Mouse (Mus musculus) forebrain, embryonic 12.5 days (tissue): ENCODE measurements at regions not wholly inside any gene's neighbourhood (a gene's known extent, or its start where the extent isn't known, plus 50 kb on each side); places are given as distances from the start of the nearest gene placed in this dataset.
"Not testable (repeated sequence)": the region's sequence is repeated elsewhere in the genome, so short reads cannot be mapped to it uniquely, and the experiment has no call there.

Experiments used
- ATAC-seq: fragments of 200-750 bp; cut with Nextera tagmentation; 2 replicates; pipeline ENCODE4 v1.8.0; 2017; ENCODE audit warnings: moderate TSS enrichment; ENCODE audit not compliant: low FRiP score
- H3K27ac ChIP-seq: fragments of 300-500 bp; sonication (generic); 2 replicates; pipeline ENCODE4 v1.5.1; 2016; ENCODE audit warnings: mild to moderate bottlenecking
- H3K27me3 ChIP-seq: fragments of 300-500 bp; sonication (generic); 2 replicates; pipeline ENCODE4 v1.6.1; 2016; ENCODE audit warnings: mild to moderate bottlenecking
- H3K36me3 ChIP-seq: fragments of 300-500 bp; sonication (generic); replicated peaks from 2 replicates; pipeline ENCODE4 v1.6.1; 2016; ENCODE audit warnings: mild to moderate bottlenecking
- H3K4me1 ChIP-seq: fragments of 300-500 bp; sonication (generic); 2 replicates; pipeline ENCODE4 v1.6.1; 2016
- H3K4me2 ChIP-seq: fragments of 300-500 bp; sonication (generic); 2 replicates; pipeline ENCODE4 v1.6.1; 2016; ENCODE audit warnings: mild to moderate bottlenecking, moderate library complexity
- H3K4me3 ChIP-seq: fragments of 300-500 bp; sonication (generic); replicated peaks from 2 replicates; pipeline ENCODE4 v1.5.1; 2016; ENCODE audit warnings: mild to moderate bottlenecking
- H3K9ac ChIP-seq: fragments of 300-500 bp; sonication (generic); 2 replicates; pipeline ENCODE4 v1.6.1; 2016; ENCODE audit warnings: mild to moderate bottlenecking
- H3K9me3 ChIP-seq: fragments of 300-500 bp; sonication (generic); 2 replicates; pipeline ENCODE4 v1.6.1; 2016
- WGBS: fragments of 180-500 bp; shearing (Covaris S2); methylation state at CpG from one replicate; pipeline ENCODE4 v1.1.7; 2016; 5-methylcytosine and 5-hydroxymethylcytosine counted together

- ATAC-seq: no peak
- no peak overlapping the region for H3K4me3 ChIP-seq
- no peak overlapping the region for H3K9ac ChIP-seq
- no peaks in the 10 kb centered on the region for H3K36me3 ChIP-seq
- H3K9me3 ChIP-seq: 0 out of 2 replicates have a peak, but pooled peaks cover 3% of the 10 kb centered on the region
- H3K4me2 ChIP-seq: no peak overlapping the region
- WGBS: 63% methylated on average over 5 of the region's 5 CpGs
- no peak overlapping the region for H3K27ac ChIP-seq
- H3K4me1 ChIP-seq: no peaks in the 10 kb centered on the region
- H3K27me3 ChIP-seq: no peaks in the 10 kb centered on the region
Measured at GRCm38 (mm10) chr13:6829346-6829745, 180.8 kb upstream of the Pfkp start.

- not testable (repeated sequence) for H3K9me3 ChIP-seq, H3K4me2 ChIP-seq, H3K4me3 ChIP-seq, H3K27me3 ChIP-seq, H3K27ac ChIP-seq, H3K4me1 ChIP-seq, ATAC-seq, H3K9ac ChIP-seq, H3K36me3 ChIP-seq
- WGBS: 72% methylated on average over 8 of the region's 8 CpGs
Measured at GRCm38 (mm10) chr13:6828601-6829330, 180.2 kb upstream of the Pfkp start.

GRCm38 (mm10) chr13:6802243-6803157 lies 153.9 kb upstream of the Pfkp start:
- ATAC-seq: no peak
- WGBS: 73% methylated on average over 5 of the region's 5 CpGs
- H3K9ac ChIP-seq: no peak overlapping the region
- no peak overlapping the region for H3K27ac ChIP-seq
- H3K4me1 ChIP-seq: no peaks in the 10 kb centered on the region
- H3K4me2 ChIP-seq: no peak overlapping the region
- no peak overlapping the region for H3K4me3 ChIP-seq
- H3K27me3 ChIP-seq: no peaks in the 10 kb centered on the region
- no peaks in the 10 kb centered on the region for H3K36me3 ChIP-seq
- no peaks in the 10 kb centered on the region for H3K9me3 ChIP-seq

- Histone ChIP-seq H3K9me3 (no peaks in the 10 kb centered on the region), H3K9ac (no peak overlapping the region), H3K4me2 (no peak overlapping the region), H3K4me1 (no peaks in the 10 kb centered on the region), H3K36me3 (no peaks in the 10 kb centered on the region), H3K27me3 (no peaks in the 10 kb centered on the region), H3K4me3 (no peak overlapping the region), H3K27ac (no peak overlapping the region)
- no peak for ATAC-seq
- WGBS: 77% methylated on average over 6 of the region's 6 CpGs
Measured at GRCm38 (mm10) chr13:6767936-6768588, 119.5 kb upstream of the Pfkp start.

GRCm38 (mm10) chr13:6757151-6757550 lies 108.6 kb upstream of the Pfkp start:
- H3K9me3 ChIP-seq: no peaks in the 10 kb centered on the region
- H3K4me2 ChIP-seq: no peak overlapping the region
- no peak overlapping the region for H3K27ac ChIP-seq
- 93% methylated on average over 1 of the region's 1 CpGs for WGBS
- no peak overlapping the region for H3K4me3 ChIP-seq
- H3K36me3 ChIP-seq: no peaks in the 10 kb centered on the region
- H3K4me1 ChIP-seq: no peaks in the 10 kb centered on the region
- no peak overlapping the region for H3K9ac ChIP-seq
- no peaks in the 10 kb centered on the region for H3K27me3 ChIP-seq
- ATAC-seq: no peak

- no peak overlapping the region for H3K4me2 ChIP-seq
- no peak overlapping the region for H3K27ac ChIP-seq
- no peak for ATAC-seq
- H3K27me3 ChIP-seq: no peaks in the 10 kb centered on the region
- no peaks in the 10 kb centered on the region for H3K9me3 ChIP-seq
- H3K4me1 ChIP-seq: no peaks in the 10 kb centered on the region
- no peak overlapping the region for H3K4me3 ChIP-seq
- H3K36me3 ChIP-seq: no peaks in the 10 kb centered on the region
- no peak overlapping the region for H3K9ac ChIP-seq
- WGBS: 89% methylated on average over 5 of the region's 5 CpGs
Measured at GRCm38 (mm10) chr13:6751599-6751998, 103.0 kb upstream of the Pfkp start.

GRCm38 (mm10) chr13:6751149-6751548 lies 102.6 kb upstream of the Pfkp start:
- Histone ChIP-seq H3K4me3 (no peak overlapping the region), H3K4me1 (no peaks in the 10 kb centered on the region), H3K27ac (no peak overlapping the region), H3K9ac (no peak overlapping the region), H3K36me3 (no peaks in the 10 kb centered on the region), H3K27me3 (no peaks in the 10 kb centered on the region), H3K4me2 (no peak overlapping the region), H3K9me3 (no peaks in the 10 kb centered on the region)
- WGBS: 69% methylated on average over 1 of the region's 1 CpGs
- no peak for ATAC-seq

- no peaks in the 10 kb centered on the region for H3K9me3 ChIP-seq
- no peak overlapping the region for H3K27ac ChIP-seq
- WGBS: 83% methylated on average over 4 of the region's 4 CpGs
- no peak overlapping the region for H3K9ac ChIP-seq
- no peaks in the 10 kb centered on the region for H3K36me3 ChIP-seq
- H3K4me1 ChIP-seq: no peaks in the 10 kb centered on the region
- H3K27me3 ChIP-seq: no peaks in the 10 kb centered on the region
- no peak overlapping the region for H3K4me3 ChIP-seq
- ATAC-seq: no peak
- no peak overlapping the region for H3K4me2 ChIP-seq
Measured at GRCm38 (mm10) chr13:6741916-6742315, 93.3 kb upstream of the Pfkp start.

GRCm38 (mm10) chr13:6736984-6737566 lies 88.5 kb upstream of the Pfkp start:
- no peaks in the 10 kb centered on the region for H3K9me3 ChIP-seq
- no peak overlapping the region for H3K9ac ChIP-seq
- 57% methylated on average over 6 of the region's 6 CpGs for WGBS
- no peaks in the 10 kb centered on the region for H3K4me1 ChIP-seq
- no peaks in the 10 kb centered on the region for H3K27me3 ChIP-seq
- H3K27ac ChIP-seq: no peak overlapping the region
- no peak overlapping the region for H3K4me2 ChIP-seq
- H3K4me3 ChIP-seq: no peak overlapping the region
- no peaks in the 10 kb centered on the region for H3K36me3 ChIP-seq
- no peak for ATAC-seq
